Mouse (Mus musculus): ENCODE results near the gene Lrmda.
A peak's percentile ranks its signal among the peaks of the same experiment; 100 is the strongest.
"Not testable (repeated sequence)": the region's sequence is repeated elsewhere in the genome, so short reads cannot be mapped to it uniquely, and the experiment has no call there.

The Lrmda gene

DNA sequence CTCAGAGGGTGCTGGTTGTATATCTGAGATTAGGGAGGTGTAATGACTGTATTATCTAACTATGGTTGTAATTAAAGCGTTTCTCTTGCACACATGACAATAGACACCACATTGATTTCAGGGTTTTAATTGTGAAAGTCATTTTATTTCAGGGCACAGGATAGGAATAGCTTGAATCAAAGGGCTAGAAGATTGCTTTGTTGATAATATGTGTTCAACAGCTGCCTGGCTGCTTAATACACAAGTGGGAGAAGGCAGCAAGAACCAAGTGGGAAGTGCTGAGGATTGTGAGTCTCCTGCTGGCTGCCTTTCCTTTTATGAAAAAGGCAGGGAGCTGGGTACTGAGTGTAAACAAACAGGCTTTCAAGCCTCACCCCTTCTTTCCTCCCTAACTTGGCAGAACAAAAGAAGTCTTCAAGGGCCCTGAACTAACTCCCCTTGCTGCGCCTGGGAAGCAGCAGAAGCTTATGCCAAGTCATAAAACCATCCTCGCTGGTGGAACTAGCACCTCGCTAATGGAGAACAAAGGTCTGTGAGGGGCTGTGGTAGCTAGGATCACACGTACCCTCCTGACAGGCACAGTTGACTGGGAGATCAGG lies 726.5 kb downstream of the Lrmda start:
- no peak for DNase-seq

DNA sequence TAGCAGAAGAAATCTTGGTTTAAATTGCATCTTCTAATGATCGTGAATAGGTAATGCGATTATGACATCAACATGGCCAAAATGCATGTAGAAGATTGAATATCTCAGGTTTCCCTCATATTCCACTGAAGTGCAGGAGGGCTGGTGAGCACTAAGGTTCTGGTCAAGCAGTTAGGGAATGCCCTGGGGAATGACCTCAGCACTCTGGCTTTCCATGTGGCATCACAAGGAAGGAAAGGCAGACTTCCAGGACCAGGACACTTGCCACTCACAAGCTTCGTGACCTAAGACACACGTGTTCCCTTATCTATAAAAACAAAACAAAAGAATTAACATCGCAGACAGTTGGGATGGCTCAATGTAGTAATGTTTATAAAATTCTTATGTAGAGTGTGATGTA lies 728.3 kb downstream of the Lrmda start:
- no peak for DNase-seq

DNA sequence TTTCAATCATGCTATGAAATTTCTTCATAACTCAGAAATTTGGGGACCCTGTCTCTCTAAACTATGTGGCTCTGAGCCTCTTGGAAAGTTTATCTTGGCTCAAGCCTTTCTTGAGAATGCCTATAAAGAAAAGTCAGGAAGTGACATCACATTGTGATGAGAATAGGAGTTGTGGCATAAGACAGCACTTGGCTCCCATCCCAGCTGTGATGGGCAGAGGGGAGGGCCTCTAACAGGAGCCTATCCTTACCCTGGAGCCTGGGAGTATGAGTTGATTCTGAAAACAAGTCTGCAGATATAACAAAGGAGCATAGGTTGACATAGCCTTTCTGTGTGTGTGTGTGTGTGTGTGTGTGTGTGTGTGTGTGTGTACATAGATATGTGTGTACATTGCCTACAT lies 730.9 kb downstream of the Lrmda start:
- peak; percentile 21 for DNase-seq

DNA sequence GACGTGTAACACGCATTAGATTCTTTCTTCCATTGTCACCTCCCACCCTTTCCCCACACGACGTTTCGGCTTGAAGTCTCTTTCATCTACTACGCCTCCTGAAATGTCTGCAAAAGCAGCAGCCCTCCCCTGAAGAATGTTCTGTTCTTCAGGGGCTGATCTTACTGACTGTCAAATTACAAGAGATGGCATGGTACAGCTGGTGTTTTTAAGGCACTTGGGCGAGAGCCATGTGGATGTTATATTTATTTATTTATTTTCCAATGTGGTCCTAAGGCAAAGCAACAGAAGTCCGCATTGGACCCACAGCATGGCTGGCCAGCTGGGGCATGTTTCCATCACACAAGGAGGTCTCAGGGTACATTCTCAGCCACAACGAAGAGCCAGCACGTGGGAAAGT lies 731.8 kb downstream of the Lrmda start:
- peak; percentile 24 for DNase-seq

DNA sequence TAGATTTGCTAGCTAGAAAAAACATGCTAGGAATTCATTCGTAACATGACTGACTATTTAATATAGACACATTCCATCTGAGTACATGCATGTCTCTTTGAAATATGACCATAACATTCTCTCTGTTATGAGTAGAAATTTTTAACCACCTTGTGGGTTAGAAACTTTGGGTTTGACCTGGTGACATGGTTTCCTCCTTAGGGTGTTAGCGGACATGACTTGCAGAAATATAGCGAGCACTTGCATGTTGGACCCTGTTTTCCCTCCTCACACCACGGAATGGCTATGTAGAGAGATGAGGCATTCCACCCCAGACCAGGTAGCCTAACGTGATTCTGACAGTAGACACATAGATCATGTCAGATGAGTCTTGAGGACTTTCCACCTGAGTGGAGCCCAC lies 735.1 kb downstream of the Lrmda start:
- DNase-seq, result no peak

DNA sequence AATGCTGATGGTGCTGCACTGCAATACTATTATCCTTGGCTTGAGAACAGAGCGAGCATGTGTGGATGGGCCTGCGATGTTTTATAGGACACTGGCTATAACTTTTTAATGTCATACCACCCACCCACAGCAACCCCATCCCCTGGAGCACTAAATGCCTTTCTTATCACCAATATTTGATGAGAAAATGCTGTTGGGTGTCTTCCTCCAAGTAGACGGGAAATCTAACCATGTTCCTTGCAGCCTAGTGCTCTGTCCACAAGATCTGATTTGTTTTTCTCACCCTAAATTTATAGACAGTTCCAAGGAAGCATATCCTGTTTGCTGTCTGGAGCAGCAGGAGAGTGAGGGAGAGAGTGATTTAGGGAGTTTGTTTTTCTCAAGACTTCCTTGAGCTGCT lies 738.0 kb downstream of the Lrmda start:
- DNase-seq, result peak; percentile 54

DNA sequence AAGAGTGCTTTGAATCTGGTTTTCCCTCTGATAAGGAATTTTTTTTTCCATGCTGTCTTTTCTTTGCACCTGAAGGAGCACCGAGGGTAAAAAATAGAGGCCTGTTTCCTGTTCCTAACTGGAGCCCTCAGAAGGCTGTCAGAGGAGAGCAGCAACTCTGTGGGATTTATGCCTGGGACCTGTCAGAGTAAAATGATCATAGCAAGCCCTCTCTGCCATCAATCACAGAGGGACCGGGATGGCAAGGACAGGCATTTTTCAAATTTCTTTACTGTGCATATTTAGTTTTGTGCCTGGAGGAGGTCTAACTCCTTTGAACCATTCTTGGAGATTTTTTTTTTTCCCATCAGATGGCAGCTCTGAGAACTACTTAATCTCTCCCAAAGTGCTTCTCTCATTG lies 739.7 kb downstream of the Lrmda start:
- no peak for DNase-seq

DNA sequence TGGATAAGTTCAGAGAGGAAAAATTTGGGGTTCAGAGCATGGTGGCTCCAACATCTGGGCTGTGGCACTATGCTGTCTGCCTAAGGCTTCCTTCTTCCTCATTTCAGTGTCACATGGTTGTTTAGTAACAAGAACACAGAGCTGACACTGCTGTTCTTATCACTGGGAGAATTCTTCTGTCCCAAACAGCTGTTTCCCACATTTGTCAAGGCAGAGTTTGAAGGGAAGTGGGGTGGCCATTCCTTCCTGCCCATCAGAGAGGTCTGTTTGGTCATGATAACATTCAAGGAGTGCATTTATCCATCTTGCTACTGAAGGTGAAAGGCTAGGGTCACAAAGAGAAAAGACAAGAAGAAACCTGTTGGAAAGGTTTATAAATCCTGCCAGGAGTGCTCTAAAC lies 740.2 kb downstream of the Lrmda start:
- peak; percentile 62 for DNase-seq

DNA sequence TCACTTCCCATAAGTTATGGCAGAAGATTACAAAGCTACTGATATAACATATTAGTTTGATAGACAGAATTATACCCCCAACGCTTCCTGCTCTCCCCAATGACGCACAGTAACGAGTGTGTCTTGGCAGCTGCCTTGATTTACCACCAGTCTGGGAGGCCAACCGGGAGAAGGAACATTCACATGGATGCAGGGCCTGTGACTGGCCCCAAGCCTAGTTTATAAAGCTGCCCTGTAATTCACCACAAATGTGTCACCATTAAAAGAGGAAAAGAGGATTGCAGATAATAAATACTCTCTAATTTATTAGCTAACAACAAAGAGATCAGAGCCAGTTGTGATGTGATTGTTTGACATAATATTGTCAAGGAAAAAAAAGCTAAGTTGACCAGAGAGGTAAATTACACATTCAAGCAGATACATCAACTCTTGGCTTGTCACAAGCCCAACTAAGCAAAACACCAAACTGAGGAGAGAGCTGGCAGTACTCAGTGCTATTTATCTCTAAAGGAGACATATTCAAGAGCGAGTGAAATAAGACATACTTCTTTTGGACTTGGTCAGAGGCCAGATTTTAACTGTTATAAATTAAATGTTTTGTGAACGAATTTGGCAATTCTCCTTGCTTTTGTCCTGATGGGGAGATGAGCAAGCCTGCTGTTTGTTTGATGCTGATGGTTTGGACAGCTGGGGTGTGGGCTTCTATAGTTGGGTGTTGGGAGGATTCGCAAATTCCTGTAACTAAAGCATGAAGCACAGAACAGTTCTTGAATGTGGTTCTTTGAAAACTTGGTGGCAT lies 740.9 kb downstream of the Lrmda start:
- peak; percentile 71 for DNase-seq

DNA sequence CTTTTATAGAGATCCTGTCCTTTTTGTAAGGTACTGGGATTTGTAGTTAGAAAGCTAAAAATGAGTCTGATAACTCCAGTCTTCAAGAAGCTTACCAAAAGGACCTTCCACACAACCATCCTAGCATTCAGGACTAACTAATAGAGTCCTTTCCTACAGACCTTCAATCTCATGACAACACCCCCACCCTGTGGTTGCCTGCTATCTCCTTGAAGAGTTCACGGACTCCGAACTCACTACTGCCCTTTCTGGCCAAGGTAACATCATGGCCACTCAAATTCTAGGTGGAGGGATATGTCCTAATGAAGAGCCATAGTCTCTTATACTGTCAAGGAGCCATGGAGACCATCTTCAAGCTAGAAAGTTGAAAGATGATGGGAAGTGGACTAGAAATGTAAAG lies 762.2 kb downstream of the Lrmda start:
- peak; percentile 69 for DNase-seq

DNA sequence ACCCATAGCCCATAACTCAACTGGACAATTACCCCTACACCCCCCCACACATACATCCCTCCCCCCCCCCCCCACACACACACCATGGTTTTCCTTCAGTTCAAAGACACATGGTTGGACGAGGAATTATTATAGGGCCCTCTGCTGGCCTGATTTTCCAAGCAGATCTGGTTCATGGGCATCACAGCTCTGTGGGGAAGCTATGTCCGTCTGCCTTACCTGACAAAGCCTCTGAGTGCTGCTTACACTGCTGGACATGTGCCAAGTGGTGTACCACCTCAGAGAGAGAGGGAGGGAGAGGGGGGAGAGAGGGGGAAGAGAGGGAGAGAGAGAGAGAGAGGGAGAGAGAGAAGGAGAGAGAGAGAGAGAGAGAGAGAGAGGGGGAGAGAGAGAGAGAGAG lies 762.9 kb downstream of the Lrmda start:
- DNase-seq, result peak; percentile 59

DNA sequence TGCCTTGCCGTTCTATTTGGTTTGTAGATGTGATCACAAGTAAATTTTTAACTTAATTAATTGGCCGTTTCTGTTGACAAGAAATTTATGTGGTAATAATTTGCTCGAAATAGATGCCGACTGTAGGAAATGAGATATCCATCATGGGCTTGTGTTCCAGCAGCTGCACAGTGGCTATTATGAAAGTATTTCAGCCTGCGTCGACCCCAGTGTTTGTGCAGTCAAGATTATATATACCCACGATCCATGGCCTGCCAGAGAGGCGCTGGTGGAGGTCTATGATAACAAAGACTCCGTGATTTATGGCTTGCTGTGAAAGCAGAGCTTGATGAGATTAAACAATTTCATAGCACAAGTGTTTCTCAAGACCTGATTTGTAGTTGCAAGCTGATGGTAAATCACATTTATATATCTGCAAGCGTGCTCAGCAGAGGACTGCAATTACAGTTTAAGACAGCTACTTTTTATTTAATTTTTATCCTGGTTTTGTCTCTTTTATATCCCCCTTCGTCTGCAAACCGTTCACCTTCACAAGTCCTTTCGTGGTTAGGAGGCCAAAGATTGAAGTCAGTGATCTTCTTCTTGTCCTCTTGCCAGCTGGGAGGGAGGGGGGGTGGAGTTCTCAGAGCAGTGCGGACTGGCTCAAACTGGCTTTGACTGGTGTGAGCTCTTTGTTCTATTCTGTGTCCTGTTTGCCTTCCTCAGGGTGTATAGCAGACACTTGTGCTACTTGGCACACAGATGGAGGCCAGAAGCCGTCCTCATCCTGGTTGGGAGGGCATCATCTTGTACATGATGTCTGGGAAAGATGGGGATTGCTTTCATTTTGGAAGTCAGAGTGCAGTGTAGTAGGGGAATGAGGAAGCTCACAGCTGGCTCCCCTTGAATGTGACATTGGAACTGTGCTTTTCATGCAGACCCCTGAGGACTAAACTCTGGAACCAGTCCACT lies 764.0 kb downstream of the Lrmda start:
- peak; percentile 87 for DNase-seq

DNA sequence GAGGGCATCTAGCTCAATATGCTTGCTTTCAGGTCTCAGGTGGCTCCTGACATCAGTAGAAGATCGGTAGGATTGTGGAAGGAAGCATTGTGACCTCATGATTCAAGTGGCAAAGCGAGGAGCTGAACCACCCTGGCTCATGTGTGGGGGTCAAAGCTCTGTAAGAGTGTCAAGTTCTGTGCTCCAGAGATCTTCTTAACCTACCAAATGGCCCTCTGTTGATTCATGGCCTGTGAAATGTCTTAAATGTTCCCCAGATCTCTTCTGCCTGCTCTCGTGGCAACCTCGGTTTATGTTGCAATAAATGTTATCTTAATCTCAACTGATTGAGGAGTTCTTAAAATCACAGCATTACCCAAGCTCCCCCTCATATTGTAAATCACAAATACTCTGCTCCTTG lies 780.5 kb downstream of the Lrmda start:
- no peak for DNase-seq

DNA sequence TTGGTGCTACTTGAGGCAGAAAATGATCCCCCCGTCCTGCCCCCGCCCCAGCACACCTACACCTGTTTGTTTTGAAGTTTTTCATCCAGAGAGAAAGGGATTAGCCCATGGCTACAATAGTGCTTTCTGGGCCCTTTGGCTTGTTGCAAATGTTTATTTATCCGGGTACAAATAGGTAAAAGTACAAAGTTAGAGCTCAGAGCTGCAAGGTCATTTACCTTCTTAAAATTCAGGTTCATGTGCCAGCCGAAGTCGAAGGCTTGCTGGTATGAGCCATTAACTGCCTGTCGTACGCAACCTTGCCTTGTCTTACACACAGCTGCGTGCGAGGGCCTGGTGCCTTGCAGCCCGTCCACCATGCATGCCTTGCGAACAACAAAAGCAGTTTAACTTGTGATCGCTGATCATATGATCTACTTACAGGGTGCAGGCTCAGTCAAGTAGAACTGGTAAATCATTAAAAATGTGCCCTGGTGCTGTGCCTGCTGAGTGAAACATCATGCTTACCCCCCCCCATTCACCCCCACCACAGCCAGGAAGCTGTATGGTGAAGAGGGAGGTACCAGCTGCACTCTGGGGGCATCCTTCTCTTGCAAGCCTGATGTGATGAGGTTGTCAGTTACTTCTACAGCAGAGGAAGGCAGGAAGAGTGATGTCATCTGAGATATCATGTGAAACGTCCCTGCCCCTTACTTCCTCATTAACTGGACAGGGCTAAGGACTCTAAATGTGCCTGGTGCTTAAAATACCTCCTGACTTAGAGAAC lies 781.5 kb downstream of the Lrmda start:
- peak; percentile 96 for DNase-seq

DNA sequence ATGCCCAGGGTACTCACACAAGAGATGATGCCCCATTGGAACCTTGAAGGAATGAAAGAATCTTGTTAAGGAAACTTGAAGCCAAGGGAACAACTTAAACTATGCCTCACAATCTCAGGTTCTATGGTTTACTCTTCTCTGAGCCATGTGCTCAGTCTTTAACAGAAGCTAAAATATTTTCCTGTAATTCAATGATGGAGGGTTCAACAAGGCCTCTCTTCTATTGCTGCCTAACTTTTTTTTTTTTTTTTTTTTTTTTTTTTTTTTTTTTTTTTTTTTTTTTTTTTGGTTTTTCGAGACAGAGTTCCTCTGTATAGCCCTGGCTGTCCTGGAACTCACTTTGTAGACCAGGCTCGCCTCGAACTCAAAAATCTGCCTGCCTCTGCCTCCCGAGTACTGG lies 782.2 kb downstream of the Lrmda start:
- DNase-seq, result not testable (repeated sequence)

DNA sequence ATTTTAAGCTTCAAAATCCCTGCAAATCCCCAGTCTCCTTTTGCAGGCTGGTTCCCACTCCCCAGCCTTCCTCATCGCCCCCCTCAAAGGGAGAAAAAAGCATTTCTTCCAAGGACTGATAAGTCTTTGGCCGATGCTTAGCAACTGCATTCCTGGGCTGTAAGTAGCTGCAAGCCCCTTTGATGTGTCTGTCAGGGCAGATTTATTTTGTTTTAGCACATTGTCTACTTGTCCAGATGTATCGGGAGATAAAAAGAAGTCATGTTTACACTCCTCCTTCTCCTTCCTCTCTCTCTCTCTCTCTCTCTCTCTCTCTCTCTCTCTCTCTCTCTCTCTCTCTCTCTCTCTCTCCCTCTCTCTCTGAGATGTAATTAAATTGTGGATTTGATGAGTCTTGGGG lies 787.8 kb downstream of the Lrmda start:
- DNase-seq, result no peak

DNA sequence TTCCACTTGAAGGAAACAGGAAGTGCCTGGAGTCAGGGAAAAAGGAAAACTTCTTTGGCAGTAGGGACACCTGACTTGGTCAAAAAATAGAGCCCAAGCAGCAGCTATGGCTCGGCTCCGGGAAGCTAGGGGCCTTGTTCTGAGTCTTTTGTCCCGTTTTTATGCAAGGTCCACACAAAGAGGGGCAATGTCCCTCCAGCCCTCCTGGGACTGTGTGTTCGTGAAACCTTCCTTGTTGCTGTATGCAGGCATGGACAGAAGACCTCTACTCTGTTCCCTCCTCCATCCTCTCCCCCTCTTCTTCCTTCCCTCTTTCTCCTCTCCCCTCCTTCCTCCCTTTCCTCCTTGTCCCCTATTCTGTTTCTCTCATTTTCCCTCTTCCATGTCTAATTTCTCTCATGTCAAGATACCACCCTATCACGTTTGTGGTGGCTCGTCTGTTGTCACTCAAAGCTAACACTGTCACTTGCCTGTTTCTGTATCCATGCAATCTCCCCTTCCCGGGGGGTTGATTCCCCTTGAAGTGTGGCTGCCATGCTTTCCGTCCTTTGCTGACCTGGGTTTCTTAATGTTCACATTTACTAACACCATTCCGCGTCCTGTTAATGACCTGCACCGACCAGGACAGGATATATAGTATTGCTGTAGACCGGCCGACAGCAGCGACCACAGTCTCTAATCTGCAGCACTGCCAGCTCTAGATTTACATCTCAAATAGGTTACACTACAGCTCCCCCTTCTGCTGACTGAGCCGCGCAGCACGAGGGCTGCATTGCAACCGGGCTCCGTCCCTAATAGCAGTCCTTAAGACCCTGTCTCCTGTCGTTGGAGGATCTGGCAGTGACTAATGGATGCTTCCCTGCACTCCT lies 788.4 kb downstream of the Lrmda start:
- DNase-seq, result peak; percentile 82

DNA sequence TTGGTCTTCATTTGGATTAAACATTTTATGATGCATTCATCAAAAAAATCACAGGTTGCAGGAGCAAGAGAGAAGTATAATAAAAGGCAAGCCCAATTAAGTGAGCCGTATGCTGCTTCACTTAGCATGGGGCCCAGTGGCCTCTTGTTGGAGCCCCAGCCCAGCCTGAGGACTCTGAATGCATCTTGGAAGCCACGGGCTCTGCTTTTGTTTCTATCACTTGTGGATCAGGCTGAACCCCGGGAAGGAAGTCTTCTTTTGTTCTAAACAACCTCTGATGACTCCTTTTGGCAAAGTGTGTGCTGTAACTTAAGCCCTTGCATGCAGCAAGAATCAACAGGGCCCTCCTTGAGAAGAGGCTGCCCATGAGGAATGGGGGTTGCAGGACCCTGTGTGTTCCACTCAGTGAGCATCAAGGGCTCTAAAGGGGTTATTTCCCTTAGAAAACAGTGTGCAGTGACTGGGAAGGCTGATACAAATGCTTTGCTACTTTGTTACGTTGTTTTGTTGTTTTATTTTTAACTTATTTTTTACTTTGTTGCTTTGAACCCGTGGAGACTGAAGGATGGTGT lies 789.2 kb downstream of the Lrmda start:
- no peak for DNase-seq

DNA sequence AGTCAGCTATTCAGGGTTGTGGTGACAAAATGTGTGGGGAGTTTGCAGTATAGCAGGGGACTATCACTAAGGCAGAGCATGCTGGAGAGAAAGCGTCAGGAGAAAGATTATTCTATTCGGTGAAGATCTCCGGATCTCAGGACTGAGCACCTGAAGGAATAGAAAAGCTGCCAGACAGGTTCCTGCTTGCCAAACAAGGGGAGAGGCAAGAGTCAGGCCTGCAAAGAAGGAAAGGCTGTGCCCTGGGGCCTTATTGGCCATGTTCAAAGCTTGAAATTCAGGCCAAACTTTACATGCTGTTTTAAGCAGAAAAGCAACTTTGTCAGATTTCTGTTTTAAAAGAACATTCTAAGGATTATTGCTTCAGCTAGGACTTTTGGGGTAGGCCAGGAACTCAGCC lies 789.7 kb downstream of the Lrmda start:
- DNase-seq, result no peak

DNA sequence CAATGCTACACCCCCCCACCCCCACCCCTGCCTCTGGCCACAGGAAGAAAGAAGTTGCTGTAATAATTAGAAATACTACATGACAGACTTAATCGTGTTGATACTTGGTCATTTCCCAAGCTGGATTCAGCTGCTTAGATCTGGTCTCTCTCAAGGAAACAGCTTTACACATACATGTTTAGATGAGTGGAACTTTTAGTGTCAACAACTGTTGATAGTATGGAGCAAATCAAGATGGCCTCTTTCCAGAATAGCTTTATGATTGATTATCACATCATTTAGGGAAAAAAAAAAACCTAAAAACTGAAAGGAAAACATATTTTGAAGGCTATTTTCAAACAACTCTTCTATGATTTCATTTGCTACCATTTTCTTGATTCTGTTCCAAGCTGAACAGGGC lies 791.0 kb downstream of the Lrmda start:
- DNase-seq, result no peak

DNA sequence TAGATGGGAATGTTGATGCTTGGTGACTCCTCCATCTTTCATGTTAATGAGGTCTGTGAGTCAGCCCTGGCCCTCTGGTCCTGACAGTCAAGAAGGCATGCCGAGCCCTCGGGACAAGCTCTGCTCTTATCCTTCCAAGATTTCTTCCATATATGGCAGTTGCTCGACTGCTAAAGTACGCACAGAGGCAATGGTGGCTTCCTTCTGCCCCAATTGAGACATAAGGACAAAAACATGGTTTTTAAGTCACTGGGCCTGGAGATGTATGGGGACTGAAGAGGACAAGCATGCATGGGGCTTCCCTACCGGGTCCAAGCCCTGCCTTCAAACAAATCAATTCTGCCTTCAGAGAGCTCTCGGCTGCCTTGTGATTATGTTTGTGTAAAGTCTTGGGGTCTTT lies 793.3 kb downstream of the Lrmda start:
- no peak for DNase-seq

DNA sequence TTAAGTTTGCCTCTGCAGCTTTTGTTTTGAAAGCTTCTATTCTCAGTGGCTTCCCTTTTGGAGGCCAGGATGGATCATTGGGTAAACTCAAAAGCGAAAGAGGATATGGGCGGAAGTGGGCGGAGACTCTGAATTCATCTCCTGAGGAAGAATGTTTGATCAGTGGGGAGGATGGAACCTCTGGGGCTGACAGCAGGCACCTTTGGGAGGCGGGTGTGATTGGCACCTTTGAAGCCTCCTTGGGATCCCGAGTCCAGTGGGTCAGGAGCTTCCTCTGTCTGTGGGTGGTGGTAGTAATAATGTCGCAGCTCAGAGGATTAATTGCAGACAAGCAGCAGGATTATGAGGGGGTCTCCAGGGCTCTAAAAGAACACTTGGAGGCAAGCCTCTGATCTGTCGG lies 793.9 kb downstream of the Lrmda start:
- DNase-seq, result no peak
